Mouse (Mus musculus) hematopoietic multipotent progenitor cell, adult 10-12 weeks (in vitro differentiated cells): Measurements from ENCODE around the gene Chdh. TPM values are rescaled to one million over a fixed set of nuclear protein-coding genes. Genes with fewer than 3 reads are reported as not detected.

ENCODE experiments used
- polyA plus RNA-seq: library from polyadenylated mRNA; stranded (reverse); fragments of >175 nt; gene quantifications from 2 replicates; pipeline ENCODE4 v1.2.3, GENCODE M21; 2012; ENCODE audit warnings: low replicate concordance

Chdh gene
- 1.2 and 3.1 TPM in 2 replicates for polyA plus RNA-seq

GRCm38 (mm10) chr14:30008733-30009575 is at the start of gene Chdh, which contains the start of gene Il17rb:
Gene Chdh (plus strand): TSS chr14:30009023.
Gene Il17rb (minus strand): TSS chr14:30008896.

GRCm38 (mm10) chr14:29968075-29968821 is 40.6 kb upstream of the Chdh start, which contains the start of gene Selenok:
Gene Selenok (plus strand): TSS chr14:29968308.

GRCm38 (mm10) chr14:29978254-29979204 is 30.3 kb upstream of the Chdh start, which contains the start of gene Actr8:
Gene Actr8 (plus strand): TSS chr14:29978337.

Other genes starting within 250 kb of the Chdh start
- 8.3 and 19.1 TPM in 2 replicates for gene Selenok, start 40.7 kb upstream of the Chdh start, polyA plus RNA-seq
- gene Actr8, start 30.7 kb upstream of the Chdh start, polyA plus RNA-seq: 30.8 and 59.0 TPM in 2 replicates
- gene Il17rb, start 127 bp upstream of the Chdh start, polyA plus RNA-seq: 0.23 and 0.99 TPM in 2 replicates